Mouse (Mus musculus): ENCODE data around the gene Defa21.
"Not testable (repeated sequence)": the region's sequence is repeated elsewhere in the genome, so short reads cannot be mapped to it uniquely, and the experiment has no call there.

Defa21 gene

DNA sequence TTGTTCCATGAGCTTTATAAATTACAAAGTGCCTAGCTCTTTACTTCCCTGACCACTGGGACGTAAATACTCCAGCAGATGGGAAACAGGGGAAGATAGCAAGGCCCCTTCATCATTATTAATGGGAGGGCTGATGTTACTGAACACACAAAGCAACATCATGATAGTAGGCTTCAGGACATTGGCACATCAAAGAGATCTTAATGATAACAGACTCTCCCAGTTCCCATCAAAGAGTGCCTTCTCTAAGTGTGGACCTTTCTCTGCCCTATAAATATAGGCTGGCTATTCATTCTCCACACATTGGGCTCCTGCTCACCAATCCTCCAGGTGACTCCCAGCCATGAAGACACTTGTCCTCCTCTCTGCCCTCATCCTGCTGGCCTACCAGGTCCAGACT is at the start of gene Defa21:
TSS of gene Defa21 (plus strand) at position 301 of the 400 bp plus-strand sequence.
- not testable (repeated sequence) for DNase-seq (ENCODE audit: extremely low spot score, low spot score)

DNA sequence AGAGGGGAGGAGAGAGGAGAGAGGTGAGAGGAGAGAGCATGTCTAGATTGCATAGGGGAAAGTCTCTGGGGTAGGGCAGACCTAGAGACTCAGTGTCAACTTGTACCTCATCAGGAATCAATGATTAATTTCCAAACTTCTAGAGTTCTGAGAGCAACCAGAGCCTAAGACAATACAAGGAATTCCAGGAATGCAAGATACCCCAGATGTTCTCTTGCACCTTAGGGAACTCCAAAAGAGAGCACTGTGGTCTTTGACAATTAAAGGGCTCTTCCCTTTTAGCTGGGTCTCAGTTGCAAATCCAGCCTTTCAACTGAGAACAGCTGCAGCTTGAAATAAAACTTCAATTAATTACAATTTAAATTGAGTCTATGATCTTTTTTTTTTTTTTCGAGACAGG is 45.5 kb upstream of the Defa21 start:
- no peak for DNase-seq (ENCODE audit: extremely low spot score, low spot score)

DNA sequence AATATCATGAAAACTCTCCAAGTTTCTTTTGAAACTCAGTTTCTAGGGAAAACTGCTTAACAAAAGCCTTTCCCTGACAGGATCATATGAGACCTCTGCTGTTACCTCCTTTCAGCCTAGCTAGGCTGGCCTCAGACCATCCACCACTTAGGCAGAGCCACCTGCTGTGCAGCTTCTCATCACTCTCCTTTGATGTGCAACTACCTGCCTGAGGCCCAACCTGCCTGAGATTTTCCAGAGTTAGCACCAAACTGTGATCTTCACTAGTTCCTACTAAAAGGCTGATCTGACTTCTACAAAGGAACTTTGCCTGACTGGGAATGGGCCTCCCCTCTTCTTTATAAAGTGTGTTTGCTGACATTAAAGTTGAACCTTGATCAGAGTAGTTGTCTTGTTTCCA is 31.3 kb upstream of the Defa21 start:
- not testable (repeated sequence) for DNase-seq (ENCODE audit: extremely low spot score, low spot score)

DNA sequence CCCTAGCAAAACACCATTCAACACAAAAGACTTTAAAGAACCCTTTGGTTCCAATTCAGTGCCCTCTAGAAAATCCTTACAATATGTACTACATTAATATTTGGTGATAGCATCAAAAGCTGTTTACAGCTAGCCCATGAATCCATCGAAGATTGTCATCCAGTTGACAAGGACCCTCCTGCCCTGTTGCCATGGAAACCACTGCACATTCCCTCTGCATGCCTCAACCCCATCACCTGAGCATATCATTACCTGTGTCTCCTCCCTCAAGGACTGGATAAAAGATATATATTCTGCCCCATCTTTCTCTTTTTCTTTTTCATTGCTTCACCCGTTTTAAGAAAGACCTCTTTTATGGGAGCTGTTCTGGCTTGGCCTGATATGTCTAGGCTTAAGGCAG is 28.6 kb upstream of the Defa21 start:
- DNase-seq (ENCODE audit: extremely low spot score, low spot score) = no peak

DNA sequence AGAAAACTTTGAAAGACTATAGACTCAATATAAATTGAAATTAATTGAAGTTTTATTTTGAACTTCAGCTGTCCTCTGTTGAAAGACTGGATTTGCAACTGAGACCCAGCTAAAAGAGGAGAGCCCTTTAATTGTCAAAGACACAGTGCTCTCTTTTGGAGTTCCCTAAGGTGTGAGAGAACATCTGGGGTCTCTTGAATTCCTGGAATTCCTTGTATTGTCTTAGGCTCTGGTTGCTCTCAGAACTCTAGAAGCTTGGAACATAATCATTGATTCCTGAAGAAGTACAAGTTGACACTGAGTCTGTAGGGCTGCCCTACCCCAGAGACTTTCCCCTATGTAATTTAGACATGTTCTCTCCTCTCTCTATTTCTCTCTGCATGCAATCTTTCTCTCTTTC is 28.1 kb upstream of the Defa21 start:
- DNase-seq (ENCODE audit: extremely low spot score, low spot score) = no peak

DNA sequence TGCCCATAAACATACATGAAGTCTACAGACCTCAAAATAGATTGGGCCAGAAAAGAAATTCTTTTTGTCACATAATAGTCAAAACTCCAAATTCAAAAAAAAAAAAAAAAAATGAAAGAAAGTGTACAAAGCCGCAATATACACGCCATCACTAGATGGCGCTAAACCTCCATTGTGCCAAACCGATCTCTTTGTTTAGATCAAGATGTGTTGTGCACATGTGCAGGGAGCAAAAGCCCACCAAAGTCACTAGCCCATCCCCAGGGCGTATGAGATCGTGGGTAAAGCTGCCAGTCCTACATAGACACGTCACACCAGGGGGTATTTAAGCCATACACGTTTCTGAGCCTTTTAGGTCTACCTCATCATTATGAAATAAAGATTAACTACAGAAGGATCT is 24.2 kb upstream of the Defa21 start:
- peak; percentile 34 for DNase-seq (ENCODE audit: extremely low spot score, low spot score)

DNA sequence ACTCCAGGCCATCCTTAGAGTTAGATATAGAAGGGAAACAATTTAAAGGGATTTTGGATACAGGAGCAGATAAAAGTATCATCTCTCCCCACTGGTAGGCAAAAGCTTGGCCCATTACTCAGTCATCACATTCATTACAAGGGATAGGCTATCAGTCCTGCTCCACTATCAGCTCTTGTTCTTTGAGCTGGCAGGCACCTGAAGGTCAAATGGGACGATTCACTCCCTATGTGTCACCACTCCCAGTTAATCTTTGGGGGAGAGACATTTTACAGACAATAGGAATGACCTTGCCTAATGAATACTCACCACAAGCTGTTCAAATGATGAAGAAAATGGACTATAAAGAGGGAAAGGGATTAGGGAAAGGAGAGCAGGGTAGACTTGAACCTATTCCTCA is 18.5 kb upstream of the Defa21 start:
- no peak for DNase-seq (ENCODE audit: extremely low spot score, low spot score)

DNA sequence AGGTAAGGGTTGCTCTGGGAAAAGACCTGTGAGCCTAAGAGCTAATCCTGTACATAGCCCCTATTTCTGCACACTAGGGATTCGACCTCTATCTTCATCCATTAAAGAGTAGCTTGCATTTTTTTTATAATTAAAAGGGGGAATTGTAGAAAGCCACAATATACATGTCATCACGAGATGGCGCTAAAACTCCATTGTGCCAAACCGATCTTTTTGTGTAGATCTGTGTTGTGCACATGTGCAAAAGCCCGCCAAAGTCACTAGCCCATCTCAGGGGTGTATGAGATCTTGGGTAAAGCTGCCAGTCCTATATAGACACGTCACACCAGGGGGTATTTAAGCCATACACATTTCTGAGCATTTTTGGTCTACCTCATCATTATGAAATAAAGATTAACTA is 16.8 kb upstream of the Defa21 start:
- not testable (repeated sequence) for DNase-seq (ENCODE audit: extremely low spot score, low spot score)

DNA sequence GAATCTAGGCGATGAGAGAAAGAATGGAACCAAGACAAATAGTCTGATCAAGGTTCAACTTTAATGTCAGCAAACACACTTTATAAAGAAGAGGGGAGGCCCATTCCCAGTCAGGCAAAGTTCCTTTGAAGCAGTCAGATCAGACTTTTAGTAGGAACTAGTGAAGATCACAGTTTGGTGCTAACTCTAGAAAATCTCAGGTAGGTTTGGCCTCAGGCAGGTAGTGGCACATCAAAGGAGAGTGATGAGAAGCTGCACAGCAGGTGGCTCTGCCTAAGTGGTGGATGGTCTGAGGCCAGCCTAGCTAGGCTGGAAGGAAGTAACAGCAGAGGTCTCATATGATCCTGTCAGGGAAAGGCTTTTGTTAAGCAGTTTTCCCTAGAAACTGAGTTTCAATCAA is 14.8 kb upstream of the Defa21 start:
- not testable (repeated sequence) for DNase-seq (ENCODE audit: extremely low spot score, low spot score)

DNA sequence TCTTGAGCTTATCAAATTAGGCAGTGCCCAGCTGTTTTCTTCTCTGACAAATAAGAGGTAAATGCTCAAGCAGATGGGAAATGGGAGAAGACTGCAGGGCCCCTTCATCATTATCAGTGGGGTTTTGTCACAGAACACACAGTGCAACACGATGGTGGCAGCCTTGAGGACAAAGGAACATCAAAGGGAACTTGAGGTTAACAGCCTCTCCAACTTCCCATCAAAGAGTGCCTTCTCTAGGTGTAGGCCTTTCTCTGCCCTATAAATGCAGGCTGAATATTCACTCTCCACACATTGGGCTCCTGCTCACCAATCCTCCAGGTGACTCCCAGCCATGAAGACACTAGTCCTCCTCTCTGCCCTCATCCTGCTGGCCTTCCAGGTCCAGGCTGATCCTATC is 29.4 kb downstream of the Defa21 start, which contains the start of gene Defa23:
TSS of gene Defa23 (plus strand) at position 301 of the 400 bp plus-strand sequence.
- DNase-seq (ENCODE audit: extremely low spot score, low spot score) = not testable (repeated sequence)

DNA sequence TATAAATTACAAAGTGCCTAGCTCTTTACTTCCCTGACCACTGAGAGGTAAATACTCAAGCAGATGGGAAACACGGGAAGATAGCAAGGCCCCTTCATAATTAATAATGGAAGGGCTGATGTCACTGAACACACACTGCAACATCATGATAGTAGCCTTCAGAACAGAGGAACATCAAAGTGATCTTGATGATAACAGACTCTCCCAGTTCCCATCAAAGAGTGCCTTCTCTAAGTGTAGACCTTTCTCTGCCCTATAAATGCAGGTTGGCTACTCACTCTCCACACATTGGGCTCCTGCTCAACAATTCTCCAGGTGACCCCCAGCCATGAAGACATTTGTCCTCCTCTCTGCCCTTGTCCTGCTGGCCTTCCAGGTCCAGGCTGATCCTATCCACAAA is 39.4 kb downstream of the Defa21 start, which contains the start of gene Defa35:
TSS of gene Defa35 (plus strand) at position 301 of the 400 bp plus-strand sequence.
- DNase-seq (ENCODE audit: extremely low spot score, low spot score) = not testable (repeated sequence)
